Mouse (Mus musculus): ENCODE data around the gene Tenm4. TPM values are rescaled to one million over a fixed set of nuclear protein-coding genes. Genes with fewer than 3 reads are reported as not detected.

Gene Tenm4
- polyA plus RNA-seq, 1 experiment from 2014 or later = 48.9 TPM

- DNase-seq (ENCODE audit: low spot score) (no peak), ATAC-seq (no peak)
- H3K27me3 ChIP-seq (replicated peaks; ENCODE audit: control insufficient read depth, insufficient read depth, low read length) = no peaks in the 10 kb centered on the region
- H3K4me1 ChIP-seq (ENCODE audit: control insufficient read depth, insufficient read depth, low read length) = no peaks in the 10 kb centered on the region
- H3K27ac ChIP-seq (ENCODE audit: low read depth, low read length) = no peak overlapping the region
- peaks cover 5% of the 10 kb centered on the region for H3K9me3 ChIP-seq (replicated peaks; ENCODE audit: control insufficient read depth, low read length)
- H3K36me3 ChIP-seq (ENCODE audit: control insufficient read depth, insufficient read depth, low read length) = peaks cover 6% of the 10 kb centered on the region
- no peak overlapping the region for H3K9ac ChIP-seq (ENCODE audit: low read length)
- no peak overlapping the region for H3K4me2 ChIP-seq (ENCODE audit: low read length)
- 93% methylated on average over 4 of the region's 4 CpGs for WGBS
- no peak overlapping the region for H3K4me3 ChIP-seq (ENCODE audit: low read depth, low read length)
These were observed 158.3 kb downstream of the Tenm4 start for GRCm38 (mm10) chr7:96329343-96329742.

- Histone ChIP-seq H3K9ac (ENCODE audit: low read length) (no peak overlapping the region), H3K4me2 (ENCODE audit: low read length) (no peak overlapping the region), H3K36me3 (ENCODE audit: control insufficient read depth, insufficient read depth, low read length) (no peaks in the 10 kb centered on the region), H3K27me3 (replicated peaks; ENCODE audit: control insufficient read depth, insufficient read depth, low read length) (no peaks in the 10 kb centered on the region), H3K4me1 (ENCODE audit: control insufficient read depth, insufficient read depth, low read length) (no peaks in the 10 kb centered on the region), H3K9me3 (replicated peaks; ENCODE audit: control insufficient read depth, low read length) (no peaks in the 10 kb centered on the region), H3K27ac (ENCODE audit: low read depth, low read length) (no peak overlapping the region), H3K4me3 (ENCODE audit: low read depth, low read length) (no peak overlapping the region)
- ATAC-seq (no peak), DNase-seq (ENCODE audit: low spot score) (no peak)
- 73% methylated on average over 1 of the region's 1 CpGs for WGBS
These were observed 160.1 kb downstream of the Tenm4 start for GRCm38 (mm10) chr7:96331186-96331585.

DNA sequence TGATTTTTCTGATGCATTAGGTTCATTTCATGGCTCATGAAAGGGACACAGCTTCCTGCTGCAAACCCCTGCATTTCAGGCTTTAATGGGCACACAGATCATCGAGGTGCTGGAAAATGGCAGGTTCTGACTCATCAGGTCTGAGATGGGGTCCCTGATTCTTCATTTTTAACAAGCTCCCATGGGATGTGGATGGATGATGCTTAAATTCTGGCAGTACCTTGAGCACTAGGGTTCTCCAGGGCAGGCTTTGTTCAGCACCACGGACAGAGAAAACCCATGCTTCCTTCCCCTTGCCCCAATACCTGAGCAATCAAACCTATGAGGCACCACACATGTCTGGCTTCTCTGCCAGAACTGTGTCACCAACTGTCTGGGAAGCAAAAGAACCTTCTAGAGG, 163.3 kb downstream of the Tenm4 start:
- 43% methylated on average over 2 of the region's 2 CpGs for WGBS
- Histone ChIP-seq H3K9me3 (replicated peaks; ENCODE audit: control insufficient read depth, low read length) (no peaks in the 10 kb centered on the region), H3K9ac (ENCODE audit: low read length) (no peak overlapping the region), H3K4me1 (ENCODE audit: control insufficient read depth, insufficient read depth, low read length) (no peaks in the 10 kb centered on the region), H3K27me3 (replicated peaks; ENCODE audit: control insufficient read depth, insufficient read depth, low read length) (no peaks in the 10 kb centered on the region), H3K36me3 (ENCODE audit: control insufficient read depth, insufficient read depth, low read length) (no peaks in the 10 kb centered on the region), H3K4me2 (ENCODE audit: low read length) (no peak overlapping the region), H3K4me3 (ENCODE audit: low read depth, low read length) (no peak overlapping the region), H3K27ac (ENCODE audit: low read depth, low read length) (no peak overlapping the region)
- DNase-seq (ENCODE audit: low spot score) (no peak), ATAC-seq (no peak)

DNA sequence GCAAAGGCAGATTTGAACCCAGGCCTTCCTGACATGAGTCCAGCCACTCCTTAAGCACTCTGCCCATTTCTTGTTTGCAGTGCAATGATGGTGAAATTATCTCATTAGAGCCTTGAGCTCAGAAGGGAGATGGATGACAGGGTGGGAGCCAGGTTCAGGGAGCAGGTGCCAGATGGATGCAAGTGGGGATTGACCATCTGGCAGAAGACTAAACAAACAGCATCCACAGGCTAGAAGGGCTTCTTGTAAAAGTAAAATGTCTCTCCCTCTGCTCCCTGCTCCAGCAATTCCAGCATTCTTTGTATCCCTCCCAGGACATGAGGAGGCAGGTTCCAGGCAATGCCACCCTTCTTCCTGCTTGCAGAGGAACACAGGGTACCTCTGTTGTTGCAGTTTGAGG, 165.3 kb downstream of the Tenm4 start:
- Histone ChIP-seq H3K9me3 (replicated peaks; ENCODE audit: control insufficient read depth, low read length) (no peaks in the 10 kb centered on the region), H3K27me3 (replicated peaks; ENCODE audit: control insufficient read depth, insufficient read depth, low read length) (no peaks in the 10 kb centered on the region), H3K36me3 (ENCODE audit: control insufficient read depth, insufficient read depth, low read length) (no peaks in the 10 kb centered on the region), H3K27ac (ENCODE audit: low read depth, low read length) (no peak overlapping the region), H3K4me3 (ENCODE audit: low read depth, low read length) (no peak overlapping the region), H3K4me1 (ENCODE audit: control insufficient read depth, insufficient read depth, low read length) (peaks cover 4% of the 10 kb centered on the region), H3K9ac (ENCODE audit: low read length) (no peak overlapping the region), H3K4me2 (ENCODE audit: low read length) (no peak overlapping the region)
- ATAC-seq (no peak), DNase-seq (ENCODE audit: low spot score) (peak; percentile 23)

- Histone ChIP-seq H3K9me3 (replicated peaks; ENCODE audit: control insufficient read depth, low read length) (no peaks in the 10 kb centered on the region), H3K4me3 (ENCODE audit: low read depth, low read length) (no peak overlapping the region), H3K4me2 (ENCODE audit: low read length) (no peak overlapping the region), H3K9ac (ENCODE audit: low read length) (no peak overlapping the region), H3K4me1 (ENCODE audit: control insufficient read depth, insufficient read depth, low read length) (peaks cover 4% of the 10 kb centered on the region), H3K27me3 (replicated peaks; ENCODE audit: control insufficient read depth, insufficient read depth, low read length) (no peaks in the 10 kb centered on the region), H3K27ac (ENCODE audit: low read depth, low read length) (no peak overlapping the region), H3K36me3 (ENCODE audit: control insufficient read depth, insufficient read depth, low read length) (no peaks in the 10 kb centered on the region)
- peak; percentile 75 for DNase-seq (ENCODE audit: low spot score)
- peak; percentile 75; the same call in 1 of the 2 replicates for ATAC-seq
- WGBS = 70% methylated on average over 5 of the region's 5 CpGs
These were observed 169.8 kb downstream of the Tenm4 start for GRCm38 (mm10) chr7:96340826-96341225.

DNA sequence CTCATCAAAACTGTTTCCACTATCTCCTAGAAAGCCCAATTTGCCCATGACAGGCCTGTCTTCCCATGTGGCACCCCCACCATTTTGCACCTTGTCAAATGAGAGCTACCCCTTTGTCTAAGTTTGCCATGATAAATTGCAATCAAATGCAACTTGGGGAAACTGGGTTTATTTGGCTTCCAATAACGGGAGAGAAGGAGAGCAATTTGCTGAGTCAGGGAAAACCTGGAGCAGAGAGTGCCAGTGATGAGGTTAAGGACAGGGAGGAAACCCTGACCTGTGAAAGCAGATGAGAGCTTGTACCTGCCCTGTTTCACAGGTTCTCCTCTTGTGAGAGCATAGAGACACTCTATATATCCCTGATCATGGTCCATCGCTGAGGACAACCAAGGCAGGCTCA, 170.4 kb downstream of the Tenm4 start:
- no peak for DNase-seq (ENCODE audit: low spot score)
- Histone ChIP-seq H3K4me3 (ENCODE audit: low read depth, low read length) (no peak overlapping the region), H3K4me2 (ENCODE audit: low read length) (no peak overlapping the region), H3K36me3 (ENCODE audit: control insufficient read depth, insufficient read depth, low read length) (no peaks in the 10 kb centered on the region), H3K27me3 (replicated peaks; ENCODE audit: control insufficient read depth, insufficient read depth, low read length) (no peaks in the 10 kb centered on the region), H3K4me1 (ENCODE audit: control insufficient read depth, insufficient read depth, low read length) (peaks cover 4% of the 10 kb centered on the region), H3K9me3 (replicated peaks; ENCODE audit: control insufficient read depth, low read length) (no peaks in the 10 kb centered on the region), H3K9ac (ENCODE audit: low read length) (no peak overlapping the region), H3K27ac (ENCODE audit: low read depth, low read length) (no peak overlapping the region)
- 85% methylated on average over 2 of the region's 2 CpGs for WGBS
- ATAC-seq = no peak

DNA sequence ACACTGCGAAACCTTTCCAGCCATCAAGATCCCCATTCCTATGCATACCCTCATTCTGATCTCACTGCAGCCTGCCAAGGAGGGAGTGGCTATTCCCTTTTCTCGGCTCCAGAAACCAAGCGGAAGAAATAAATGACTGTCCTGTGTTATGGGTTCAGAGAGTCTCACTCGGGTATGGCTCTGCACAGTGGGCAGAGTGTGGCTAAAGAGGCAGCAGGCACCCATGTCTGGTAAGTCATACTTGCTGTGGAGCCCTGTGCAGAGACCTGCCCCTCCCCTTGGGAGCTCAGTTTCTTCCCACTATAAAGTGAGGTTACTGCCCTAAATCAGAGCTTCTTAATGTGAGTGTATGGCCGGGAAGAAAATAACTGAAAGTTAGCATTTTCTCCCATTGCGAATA, 171.9 kb downstream of the Tenm4 start:
- H3K9me3 ChIP-seq (replicated peaks; ENCODE audit: control insufficient read depth, low read length) = no peaks in the 10 kb centered on the region
- ATAC-seq (0 out of 2 replicates have a peak, but pooled peaks have one; percentile 18), DNase-seq (ENCODE audit: low spot score) (no peak)
- H3K36me3 ChIP-seq (ENCODE audit: control insufficient read depth, insufficient read depth, low read length) = no peaks in the 10 kb centered on the region
- 72% methylated on average over 6 of the region's 6 CpGs for WGBS
- H3K4me3 ChIP-seq (ENCODE audit: low read depth, low read length) = no peak overlapping the region
- H3K9ac ChIP-seq (ENCODE audit: low read length) = no peak overlapping the region
- H3K27me3 ChIP-seq (replicated peaks; ENCODE audit: control insufficient read depth, insufficient read depth, low read length) = no peaks in the 10 kb centered on the region
- H3K4me1 ChIP-seq (ENCODE audit: control insufficient read depth, insufficient read depth, low read length) = peaks cover 4% of the 10 kb centered on the region
- H3K27ac ChIP-seq (ENCODE audit: low read depth, low read length) = no peak overlapping the region
- no peak overlapping the region for H3K4me2 ChIP-seq (ENCODE audit: low read length)

GRCm38 (mm10) chr7:96343667-96344066, 172.6 kb downstream of the Tenm4 start:
- Histone ChIP-seq H3K9ac (ENCODE audit: low read length) (no peak overlapping the region), H3K36me3 (ENCODE audit: control insufficient read depth, insufficient read depth, low read length) (no peaks in the 10 kb centered on the region), H3K27me3 (replicated peaks; ENCODE audit: control insufficient read depth, insufficient read depth, low read length) (no peaks in the 10 kb centered on the region), H3K4me2 (ENCODE audit: low read length) (no peak overlapping the region), H3K4me3 (ENCODE audit: low read depth, low read length) (no peak overlapping the region), H3K27ac (ENCODE audit: low read depth, low read length) (no peak overlapping the region), H3K9me3 (replicated peaks; ENCODE audit: control insufficient read depth, low read length) (no peaks in the 10 kb centered on the region), H3K4me1 (ENCODE audit: control insufficient read depth, insufficient read depth, low read length) (peaks cover 4% of the 10 kb centered on the region)
- DNase-seq (ENCODE audit: low spot score) = no peak
- 97% methylated on average over 2 of the region's 2 CpGs for WGBS
- ATAC-seq = no peak

- Histone ChIP-seq H3K4me3 (ENCODE audit: low read depth, low read length) (no peak overlapping the region), H3K9ac (ENCODE audit: low read length) (no peak overlapping the region), H3K4me1 (ENCODE audit: control insufficient read depth, insufficient read depth, low read length) (peaks cover 11% of the 10 kb centered on the region), H3K27me3 (replicated peaks; ENCODE audit: control insufficient read depth, insufficient read depth, low read length) (no peaks in the 10 kb centered on the region), H3K27ac (ENCODE audit: low read depth, low read length) (no peak overlapping the region), H3K4me2 (ENCODE audit: low read length) (no peak overlapping the region), H3K9me3 (replicated peaks; ENCODE audit: control insufficient read depth, low read length) (no peaks in the 10 kb centered on the region), H3K36me3 (ENCODE audit: control insufficient read depth, insufficient read depth, low read length) (no peaks in the 10 kb centered on the region)
- ATAC-seq = no peak
- no peak for DNase-seq (ENCODE audit: low spot score)
- 51% methylated on average over 8 of the region's 8 CpGs for WGBS
These were observed 181.6 kb downstream of the Tenm4 start for GRCm38 (mm10) chr7:96352671-96353070.
